Mouse (Mus musculus): ENCODE measurements around the gene Npcd. TPM values are rescaled to one million over a fixed set of nuclear protein-coding genes. Genes with fewer than 3 reads are reported as not detected.

The Npcd gene
- total RNA-seq (2014; fragmentation: Nextera tagmentation) (not detected in 2 replicates), total RNA-seq (2017) (not detected in 2 replicates)

DNA sequence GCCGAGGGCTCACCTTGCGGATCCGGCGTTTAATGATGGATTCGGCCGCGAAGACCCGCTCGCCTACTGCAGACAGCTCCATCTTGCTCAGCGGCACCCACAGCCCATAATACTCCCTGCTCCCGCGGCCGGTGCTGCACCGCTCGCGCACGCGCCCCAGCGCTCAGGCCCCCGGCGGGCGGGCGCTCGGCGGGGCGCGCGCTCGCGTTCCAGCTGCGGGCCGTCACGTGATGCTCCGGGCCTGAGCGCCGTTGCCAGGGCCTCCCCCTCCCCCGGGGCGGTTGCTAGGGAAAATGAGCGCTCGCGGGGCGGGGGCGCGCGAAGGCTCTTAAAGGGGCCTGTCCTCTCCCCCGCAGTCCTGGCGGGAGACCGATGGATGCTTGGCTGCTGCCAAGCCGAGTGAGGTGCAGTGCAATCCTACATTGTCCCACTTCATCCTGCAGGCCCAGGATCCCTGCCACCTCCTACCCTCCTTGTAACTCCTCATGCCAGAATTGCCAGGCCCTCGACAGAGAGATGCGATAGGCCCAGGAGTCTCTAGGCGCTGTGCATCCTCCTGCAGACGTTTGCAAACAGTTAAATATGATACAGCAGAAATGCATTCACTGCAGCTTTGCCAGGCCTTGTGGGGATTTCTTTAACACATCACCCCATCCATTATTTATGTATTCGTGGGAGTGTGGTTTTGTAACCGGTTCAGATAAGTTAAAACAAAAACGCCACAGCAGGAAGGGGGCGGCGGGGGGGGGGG, at the start of gene Npcd, which contains the start of gene Cbx6:
TSS of gene Npcd (minus strand) at position 108 of the 751 bp plus-strand sequence.
TSS of gene Cbx6 (minus strand) at position 559 of the 751 bp plus-strand sequence.
- peak; percentile 64 for ATAC-seq (replicated peaks; ENCODE audit: poor library complexity, severe bottlenecking)

DNA sequence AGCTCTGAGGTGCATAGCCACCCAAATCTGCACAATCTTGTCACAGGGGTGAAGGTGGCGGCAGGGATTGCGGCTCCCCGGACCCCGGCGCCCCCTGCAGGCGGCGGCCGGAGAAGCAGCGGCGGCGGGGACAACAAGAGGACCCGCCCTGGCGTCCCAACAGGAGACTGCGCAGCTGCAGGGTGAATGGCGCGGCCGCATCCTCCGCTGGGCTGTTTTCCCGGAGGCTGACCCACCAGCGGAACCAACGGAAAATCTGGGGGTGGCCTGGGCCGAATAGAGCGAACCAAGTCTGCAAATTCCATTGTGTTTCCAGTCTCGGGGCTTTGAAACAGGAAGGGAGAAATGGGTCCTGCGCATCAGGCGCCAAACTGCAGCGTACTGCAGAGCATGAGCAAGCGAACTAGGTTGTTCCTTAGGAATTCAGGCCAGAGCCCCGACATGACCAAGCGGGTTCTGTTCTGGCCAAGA, 49.4 kb upstream of the Npcd start:
- peak; percentile 96 for ATAC-seq (replicated peaks; ENCODE audit: poor library complexity, severe bottlenecking)

DNA sequence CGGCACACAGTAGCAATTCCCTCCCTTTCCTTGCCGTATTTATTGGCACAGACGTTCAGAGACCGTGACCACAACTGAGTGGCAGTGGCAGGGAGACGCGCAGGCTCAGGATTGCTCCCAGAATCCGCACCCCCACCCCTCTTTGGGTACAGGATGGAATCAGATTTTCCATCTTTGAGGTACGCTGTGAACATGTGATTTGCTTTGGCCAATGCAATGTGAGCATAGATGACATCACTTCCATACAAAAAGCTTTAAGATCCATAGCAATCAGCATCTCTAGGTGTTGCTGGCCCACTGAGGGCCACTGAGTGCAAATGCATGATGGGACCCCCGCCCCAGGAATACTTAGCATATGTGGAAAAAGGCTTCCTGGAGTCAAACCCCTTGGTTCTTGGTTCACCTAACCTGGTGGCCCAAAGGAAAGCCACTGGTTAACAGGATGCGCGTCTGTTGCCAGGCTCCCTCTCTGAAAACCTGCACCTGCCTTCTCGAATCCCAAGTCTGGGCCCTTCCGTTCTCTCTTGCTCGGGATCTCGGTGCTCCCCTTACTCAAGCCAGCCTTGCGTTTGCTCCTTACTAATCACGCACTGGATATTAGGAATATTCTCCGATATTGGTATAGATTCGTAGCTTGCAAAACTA, 48.7 kb upstream of the Npcd start:
- ATAC-seq (replicated peaks; ENCODE audit: poor library complexity, severe bottlenecking) = no peak

DNA sequence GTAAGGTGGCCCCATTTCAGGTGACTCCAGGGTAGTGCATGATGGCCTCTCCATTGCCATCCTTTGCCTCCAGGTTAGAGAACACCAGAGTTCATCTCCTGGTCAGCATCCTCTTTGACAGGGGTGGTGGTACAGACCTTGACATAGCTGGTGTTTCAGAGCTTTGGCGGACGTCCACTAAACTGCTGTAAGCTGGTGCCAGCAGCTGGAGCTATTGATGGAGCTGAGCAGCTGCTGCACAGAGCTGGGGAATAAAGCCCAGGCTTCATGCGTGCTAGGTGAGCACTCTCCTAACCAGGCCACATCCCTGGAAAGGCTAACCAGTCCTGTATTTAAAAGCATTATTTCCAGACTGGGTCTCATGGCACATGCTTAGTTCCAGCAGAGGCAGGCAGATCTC, 46.4 kb upstream of the Npcd start:
- no peak for ATAC-seq (replicated peaks; ENCODE audit: poor library complexity, severe bottlenecking)

DNA sequence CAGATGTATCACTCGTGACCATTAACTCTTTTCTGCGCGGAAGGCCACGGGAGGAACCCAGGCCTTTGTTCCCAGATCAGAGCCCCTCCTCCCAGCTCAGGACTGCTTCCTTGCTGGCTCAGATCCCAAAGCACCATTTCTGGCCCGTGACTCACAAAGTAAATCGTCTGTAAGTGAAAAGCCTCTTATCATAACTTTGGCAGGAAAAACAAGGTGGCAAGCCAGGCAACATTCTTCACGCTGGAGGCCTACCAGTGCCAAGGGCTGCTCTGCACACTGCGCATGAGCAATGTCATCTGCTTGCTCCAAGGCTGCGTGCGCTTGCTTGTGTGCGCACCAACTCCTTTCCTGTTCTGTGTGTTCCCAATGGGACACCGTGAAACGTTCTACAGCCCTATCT, 45.3 kb upstream of the Npcd start:
- no peak for ATAC-seq (replicated peaks; ENCODE audit: poor library complexity, severe bottlenecking)

DNA sequence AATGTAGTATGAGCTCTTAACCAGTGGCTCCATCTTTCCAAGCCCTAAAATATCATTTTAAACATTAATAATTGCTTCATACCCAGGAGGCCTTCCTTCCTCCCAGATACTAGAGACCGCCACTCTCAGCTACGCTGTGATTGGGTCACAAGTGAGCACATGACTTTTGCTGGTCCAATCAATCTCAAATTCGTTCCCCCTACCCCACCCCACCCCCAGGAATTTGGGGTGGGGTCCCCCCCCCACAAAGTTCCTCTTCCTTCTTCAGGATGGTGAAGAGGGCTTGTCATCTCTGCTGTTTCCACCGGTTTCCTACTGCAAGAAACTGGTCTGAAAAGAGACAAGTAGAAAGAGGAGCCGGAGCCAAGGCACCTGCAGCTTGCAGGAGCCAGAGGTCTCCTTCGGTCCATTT, 44.7 kb upstream of the Npcd start:
- ATAC-seq (replicated peaks; ENCODE audit: poor library complexity, severe bottlenecking) = no peak

DNA sequence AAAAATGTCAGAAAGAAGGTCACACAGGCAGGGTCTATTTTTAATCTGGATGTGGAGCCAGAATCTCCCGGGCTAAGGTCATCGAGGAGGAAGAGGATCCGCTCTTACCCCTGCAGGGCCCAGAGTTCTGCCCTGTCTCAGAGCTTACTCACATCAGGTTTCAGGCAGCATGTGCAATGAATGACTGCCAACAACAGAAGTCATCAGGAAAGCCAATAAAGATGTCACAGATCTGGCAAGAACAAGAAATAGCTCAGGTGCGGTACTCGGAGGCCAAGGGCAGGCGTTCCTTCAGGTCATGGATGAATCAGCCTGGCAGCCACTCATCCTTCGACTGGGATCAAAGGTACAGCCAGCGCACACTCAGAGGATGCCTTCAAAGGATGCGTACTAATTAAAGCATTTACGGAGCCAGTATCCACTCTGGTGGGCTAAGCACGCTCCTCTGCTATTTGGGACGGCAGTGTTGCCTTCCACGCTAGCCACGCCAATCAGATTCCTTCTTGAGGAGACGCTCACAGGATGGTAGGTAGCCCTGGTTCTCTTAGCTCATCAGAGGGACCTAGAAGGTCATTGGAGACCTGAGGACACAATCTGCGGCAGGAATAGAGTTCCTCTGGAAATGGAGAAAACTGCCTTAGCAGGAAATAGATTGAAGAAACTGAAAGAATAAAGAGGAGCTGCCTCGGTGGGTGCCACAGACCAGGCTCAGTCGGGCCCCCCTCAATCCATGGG, 41.4 kb upstream of the Npcd start:
- no peak for ATAC-seq (replicated peaks; ENCODE audit: poor library complexity, severe bottlenecking)

DNA sequence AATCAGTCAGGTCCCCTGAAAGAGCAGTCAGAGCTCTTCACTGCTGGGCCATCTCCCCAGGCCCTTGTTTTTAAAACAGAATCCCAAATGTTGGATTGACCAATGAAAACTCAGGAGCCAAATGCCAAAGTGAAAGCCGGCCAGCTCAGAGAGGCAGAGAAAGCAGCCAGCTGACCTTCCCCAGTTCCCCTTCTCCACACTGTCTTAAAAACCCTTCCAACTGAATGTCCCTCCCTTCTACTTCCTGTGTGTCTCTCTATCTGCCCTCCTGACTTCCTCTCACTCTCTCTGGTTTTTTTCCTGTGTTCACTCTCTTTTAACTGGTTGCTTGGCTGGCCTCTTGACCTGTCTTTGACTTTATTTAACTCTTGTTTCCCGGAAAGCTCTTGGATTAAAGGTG, 40.0 kb upstream of the Npcd start:
- ATAC-seq (replicated peaks; ENCODE audit: poor library complexity, severe bottlenecking) = no peak

DNA sequence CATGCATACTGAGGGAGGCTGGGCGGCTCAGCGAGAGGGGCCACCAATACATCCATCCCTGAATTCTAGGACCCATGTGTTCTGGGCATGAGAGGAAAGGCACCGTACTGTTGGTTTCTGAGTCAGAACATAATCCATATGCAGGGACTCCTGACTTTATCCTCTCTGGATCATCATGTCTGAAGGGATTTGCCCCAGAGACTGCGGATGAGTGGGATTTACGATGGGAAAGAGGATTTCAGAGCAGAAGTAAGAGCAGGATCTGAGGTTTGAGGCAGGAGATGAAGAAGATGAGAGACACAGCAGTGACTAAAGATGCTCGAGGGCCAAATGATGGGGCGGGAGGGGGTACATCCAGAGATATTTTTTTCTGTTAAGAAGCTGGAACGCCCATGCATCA, 39.5 kb upstream of the Npcd start:
- no peak for ATAC-seq (replicated peaks; ENCODE audit: poor library complexity, severe bottlenecking)

DNA sequence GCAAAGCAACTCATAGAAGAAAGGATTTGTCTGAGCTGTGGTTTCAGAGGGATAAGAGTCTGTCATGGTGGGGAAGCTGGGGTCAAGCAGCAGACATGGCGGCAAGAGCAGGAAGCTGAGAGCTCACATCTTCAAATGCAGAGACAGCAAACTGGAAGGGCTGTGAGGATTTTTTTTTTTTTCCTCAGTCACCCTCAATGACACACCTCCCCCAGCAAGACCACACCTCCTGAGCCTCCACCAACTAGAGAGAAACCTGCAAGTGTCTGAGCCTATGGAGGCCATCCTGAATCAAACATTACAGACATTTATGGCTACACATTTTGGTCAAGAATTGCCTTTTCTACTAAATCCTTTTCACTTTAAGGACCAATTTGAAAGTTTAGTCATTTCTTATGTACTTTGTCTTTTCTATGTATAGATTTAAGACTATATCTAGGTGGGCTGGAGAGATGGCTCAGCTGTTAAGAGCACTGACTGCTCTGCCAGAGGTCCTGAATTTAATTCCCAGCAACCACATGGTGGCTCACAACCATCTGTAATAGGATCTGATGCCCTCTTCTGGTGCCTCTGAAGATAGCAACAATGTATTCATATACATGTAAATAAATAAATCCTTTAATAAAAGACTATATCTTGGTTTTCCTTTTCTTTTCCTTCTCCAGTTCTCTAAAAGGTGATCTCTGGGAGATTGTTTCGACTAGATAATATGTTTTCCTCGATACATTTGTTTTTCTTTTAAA, 33.4 kb upstream of the Npcd start:
- ATAC-seq (replicated peaks; ENCODE audit: poor library complexity, severe bottlenecking) = no peak

DNA sequence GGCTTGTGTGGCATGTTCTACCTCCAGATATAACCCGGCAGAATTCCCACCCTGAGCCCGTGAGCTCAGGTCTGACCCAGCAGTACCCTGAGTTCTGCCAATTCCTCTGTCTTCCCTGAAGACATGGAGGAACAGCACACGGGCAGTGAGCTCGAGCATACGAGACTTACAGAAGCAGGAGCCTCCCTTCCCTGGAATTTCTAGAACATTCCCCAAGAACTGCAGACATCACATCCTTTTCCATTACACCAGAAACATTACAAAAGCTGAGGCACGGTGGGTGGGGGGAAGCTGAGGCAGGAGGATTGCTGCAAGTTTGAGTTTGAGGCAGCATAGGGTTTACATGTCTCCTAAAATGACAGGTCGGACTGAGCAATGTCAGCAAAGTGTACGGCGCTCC, 25.8 kb upstream of the Npcd start:
- no peak for ATAC-seq (replicated peaks; ENCODE audit: poor library complexity, severe bottlenecking)

DNA sequence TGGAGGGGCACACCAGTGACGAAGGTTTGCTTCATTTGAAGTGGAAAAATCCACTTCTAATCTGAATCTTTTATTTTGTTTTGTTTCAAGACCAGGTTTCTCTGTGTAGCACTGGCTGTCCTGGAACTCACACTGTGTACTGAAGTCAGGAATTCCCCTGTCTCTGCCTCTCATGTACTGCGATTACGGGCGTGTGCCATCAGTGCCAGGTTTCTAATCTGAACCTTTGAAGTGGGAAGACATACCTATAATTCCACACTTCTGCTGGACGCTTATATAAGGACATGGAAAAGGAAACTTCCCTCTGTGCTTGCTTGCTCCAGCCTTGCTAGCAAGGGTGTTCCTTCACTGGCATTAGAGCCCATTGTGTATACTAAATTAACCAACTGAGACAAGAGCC, 24.9 kb upstream of the Npcd start:
- ATAC-seq (replicated peaks; ENCODE audit: poor library complexity, severe bottlenecking) = no peak

DNA sequence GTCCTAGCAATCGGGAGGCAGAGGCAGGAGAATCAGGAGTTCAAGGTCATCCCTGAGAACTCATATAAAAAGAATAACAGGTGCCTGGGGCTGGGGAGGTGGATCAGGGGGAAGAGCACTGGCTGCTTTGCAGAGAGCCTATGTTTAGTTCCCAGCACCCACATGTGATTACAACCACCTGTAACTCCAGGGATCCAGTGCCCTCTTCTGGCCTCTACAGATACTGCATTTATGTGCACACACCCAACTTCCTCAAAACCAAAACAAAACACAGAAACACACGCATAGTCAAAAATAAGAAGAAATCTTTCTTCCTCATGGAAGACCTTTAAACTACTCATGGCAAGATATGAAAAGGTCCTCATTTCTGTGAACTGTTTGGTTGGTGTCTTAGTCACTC, 16.1 kb upstream of the Npcd start:
- no peak for ATAC-seq (replicated peaks; ENCODE audit: poor library complexity, severe bottlenecking)

DNA sequence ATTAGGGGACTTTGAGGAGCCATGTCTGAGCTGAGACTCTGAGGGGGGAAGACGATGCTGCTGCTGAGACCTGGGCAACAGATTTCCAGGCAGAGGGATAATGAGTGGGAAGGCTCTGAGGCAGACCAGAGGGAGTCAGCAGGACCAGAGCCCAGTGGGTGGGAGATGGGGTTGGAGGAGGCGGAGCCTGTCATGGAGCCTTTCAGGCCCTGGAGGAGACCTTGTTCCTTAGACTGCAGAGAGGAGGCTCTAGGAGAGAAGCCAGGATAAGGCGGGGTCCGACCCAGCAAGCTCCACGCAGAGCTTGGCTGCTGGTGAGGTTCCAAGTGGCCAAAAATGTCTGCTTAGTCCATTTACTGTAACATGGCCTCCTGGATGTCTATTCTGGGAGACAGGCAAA, 13.1 kb upstream of the Npcd start:
- ATAC-seq (replicated peaks; ENCODE audit: poor library complexity, severe bottlenecking) = no peak

DNA sequence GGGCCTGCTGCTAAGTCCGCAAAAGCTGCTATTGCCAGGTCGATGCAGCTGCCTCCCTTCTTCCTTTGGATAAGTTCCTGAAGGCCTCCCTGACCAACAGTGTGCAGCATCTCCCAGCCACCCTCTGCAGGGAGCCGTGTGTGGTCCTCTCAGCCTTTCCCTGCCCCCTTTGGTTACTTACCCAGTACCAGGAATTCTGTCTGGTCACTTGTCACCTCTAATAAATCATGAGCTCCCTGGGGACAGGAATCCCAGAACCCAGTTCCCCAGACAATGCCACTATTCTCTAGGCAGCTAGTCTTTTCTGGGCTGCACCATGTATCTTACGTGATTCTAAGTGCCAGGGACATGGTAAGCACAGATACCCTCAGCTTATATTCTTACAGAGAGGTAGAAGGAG, 11.9 kb upstream of the Npcd start:
- ATAC-seq (replicated peaks; ENCODE audit: poor library complexity, severe bottlenecking) = no peak

DNA sequence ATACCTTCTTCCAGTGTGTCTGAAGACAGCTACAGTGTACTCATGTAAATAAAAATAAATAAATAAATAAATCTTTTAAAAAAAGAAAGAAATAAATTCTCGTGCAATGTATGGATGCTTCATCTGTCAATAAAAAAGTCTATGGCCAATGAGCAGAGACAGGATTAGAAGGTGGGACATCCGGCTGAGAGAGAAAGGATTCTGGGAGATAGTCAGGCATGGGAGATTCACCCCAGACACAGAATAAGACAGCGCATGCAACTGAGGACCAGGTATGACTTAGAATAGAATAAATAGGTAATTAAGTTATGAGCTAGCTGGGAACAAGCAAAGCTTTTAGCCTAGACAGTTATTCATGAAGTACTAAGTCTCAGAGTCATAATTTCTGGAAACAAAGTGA, 8.9 kb upstream of the Npcd start:
- no peak for ATAC-seq (replicated peaks; ENCODE audit: poor library complexity, severe bottlenecking)

DNA sequence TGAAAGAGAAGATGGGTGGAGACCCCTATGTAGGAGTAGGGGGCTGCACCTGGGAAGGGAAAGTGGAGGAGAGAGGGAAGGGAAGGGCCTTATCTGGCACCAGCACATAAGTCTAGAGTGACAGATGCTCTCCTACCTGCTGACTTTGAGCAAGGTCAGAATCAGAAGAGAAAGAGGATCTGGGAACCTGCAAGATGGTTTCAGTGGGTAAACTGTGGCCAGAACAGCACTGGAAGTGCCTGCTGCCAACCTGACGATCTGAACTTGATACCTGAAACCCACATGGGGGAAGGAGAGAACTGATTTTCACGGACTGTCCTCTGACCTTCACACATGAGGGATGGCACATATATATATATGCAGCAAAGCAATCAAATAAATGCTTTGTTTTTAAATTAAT, 6.2 kb upstream of the Npcd start:
- no peak for ATAC-seq (replicated peaks; ENCODE audit: poor library complexity, severe bottlenecking)

DNA sequence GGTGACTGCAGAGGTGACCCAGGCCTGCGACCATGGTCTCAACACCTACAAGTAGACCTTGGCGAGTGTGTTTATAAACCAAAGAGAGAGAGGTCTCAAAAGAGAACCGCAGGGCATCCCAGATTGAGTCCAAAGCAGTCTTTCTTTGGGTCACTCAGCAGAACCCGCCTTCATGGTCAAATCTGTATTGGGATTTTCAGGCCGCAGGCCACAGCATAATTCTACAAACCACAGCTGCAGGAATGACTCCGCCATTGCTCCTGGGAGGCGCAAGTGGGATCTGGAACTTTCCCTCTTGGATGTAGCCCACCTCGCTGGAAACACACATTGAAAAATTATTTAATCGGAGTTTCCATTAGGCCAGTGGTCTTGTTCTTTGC, 834 bp upstream of the Npcd start:
- no peak for ATAC-seq (replicated peaks; ENCODE audit: poor library complexity, severe bottlenecking)

DNA sequence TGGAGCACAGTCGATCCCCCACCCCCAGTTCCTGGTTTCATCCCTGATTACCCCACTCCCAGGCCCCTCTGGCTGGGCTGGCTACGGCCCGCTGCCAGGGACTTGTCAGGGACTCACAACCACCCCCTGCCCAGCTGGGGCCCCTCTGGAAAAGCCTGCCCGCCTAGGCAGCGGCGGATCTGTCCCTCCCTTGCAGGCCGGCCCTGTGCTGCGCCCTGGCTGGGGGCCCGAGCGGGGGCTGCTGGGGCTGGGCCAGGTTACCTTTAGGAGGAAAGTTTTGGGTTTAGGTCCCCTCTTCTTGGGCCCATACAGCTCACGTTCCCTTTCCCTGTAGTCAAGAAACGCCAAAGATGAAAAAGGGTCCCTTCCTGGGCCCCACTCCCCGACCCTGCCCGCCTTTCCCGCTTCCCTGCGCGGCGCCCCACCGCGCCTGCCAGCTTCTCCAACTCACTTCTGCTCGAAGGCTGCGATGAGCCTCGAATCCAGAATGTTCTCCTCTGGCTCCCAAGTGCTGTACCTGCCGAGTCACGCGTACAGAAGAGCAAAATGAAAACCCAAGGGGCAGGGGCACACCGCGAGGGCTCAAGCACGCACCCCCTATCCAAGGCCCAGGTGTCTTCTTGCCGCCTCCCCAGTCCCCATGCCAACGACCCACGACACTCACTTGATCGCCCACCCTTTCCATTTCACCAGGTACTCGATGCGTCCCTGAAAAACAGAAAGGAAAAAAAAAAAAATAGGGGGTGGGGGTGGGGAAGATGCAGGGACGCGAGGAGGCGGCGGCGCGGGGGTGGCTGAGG, 586 bp downstream of the Npcd start:
- no peak for ATAC-seq (replicated peaks; ENCODE audit: poor library complexity, severe bottlenecking)
